Mouse (Mus musculus): ENCODE results near the gene Pitpna.
A peak's percentile ranks its signal among the peaks of the same experiment; 100 is the strongest.

GRCm38 (mm10) chr11:75655621-75656545, 68.0 kb downstream of the Pitpna start:
- TF ChIP-seq CTCF (IDR thresholded peaks at IDR 0.05 in 2 of 3, conservative IDR thresholded peaks at IDR 0.05 in 1 of 3; ENCODE audit: control insufficient read depth in 1 of 3, insufficient read depth in 1 of 3, low read depth in 2 of 3, low read length in 3 of 3, poor library complexity in 1 of 3, severe bottlenecking in 1 of 3) (no peak), GATA1 (IDR thresholded peaks at IDR 0.05; ENCODE audit: low read depth, low read length) (no peak), MAFK (IDR thresholded peaks at IDR 0.05; ENCODE audit: borderline replicate concordance, low read depth, low read length) (no peak), POLR2A (IDR thresholded peaks at IDR 0.05; ENCODE audit: control insufficient read depth in 1 of 2, insufficient read depth in 1 of 2, low read depth in 1 of 2, low read length in 2 of 2, poor library complexity in 1 of 2) (peak; percentile 44 to 66; a peak in 1 of 4 replicates), USF1 (IDR thresholded peaks at IDR 0.05; ENCODE audit: low read depth, low read length) (no peak), MAX (IDR thresholded peaks at IDR 0.05; ENCODE audit: low read length) (peak; percentile 54; the same call in 1 of the 2 replicates)

Measured in MEL (cell line).